Mouse (Mus musculus) embryonic stem cell, embryonic (primary cell): ENCODE data around the gene Msi2.

Experiments used
- CTCF ChIA-PET, 4 experiments: fragments of 300-600 bp in 2 of 4; fragments of 350-600 bp in 2 of 4; sonication (Branson Sonifier 250); formaldehyde crosslinking; loops; one replicate each; lab custom pipeline; 2022; ENCODE audit warnings: inconsistent platforms in 2 of 4; lab: Charles Lee
- POLR2A ChIA-PET, 4 experiments: fragments of 300-600 bp in 2 of 4; fragments of 350-600 bp in 2 of 4; sonication (Branson Sonifier 250); formaldehyde crosslinking; loops; one replicate each; lab custom pipeline; 2022; ENCODE audit warnings: antibody characterized with exemption in 4 of 4, inconsistent platforms in 1 of 4; lab: Charles Lee

The Msi2 gene

DNA sequence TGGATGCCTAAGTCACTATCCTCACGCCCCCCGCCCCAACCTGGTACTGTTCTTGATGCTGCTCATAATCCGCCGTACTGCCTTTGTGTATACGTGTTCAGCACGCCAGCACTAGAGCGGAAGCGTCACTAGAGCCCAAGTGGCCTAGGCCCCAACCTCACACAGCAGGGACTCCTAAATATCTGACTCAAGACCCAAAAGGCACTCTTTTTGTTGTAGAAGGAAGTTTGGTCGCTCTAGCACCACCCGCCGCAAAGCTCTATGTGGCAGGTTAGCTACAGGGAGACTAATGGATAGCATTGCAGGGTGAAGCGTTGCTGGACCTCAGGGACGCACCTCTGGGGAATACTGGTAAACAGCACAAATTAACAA, 168.8 kb downstream of the Msi2 start:
- CTCF ChIA-PET, result interaction anchor here (0.5 to 4.5 kb wide), 18 partner anchors 8 to 320 kb away, joined by 3 to 30 read pairs (median 4); no protein-coding TSS in a partner anchor

DNA sequence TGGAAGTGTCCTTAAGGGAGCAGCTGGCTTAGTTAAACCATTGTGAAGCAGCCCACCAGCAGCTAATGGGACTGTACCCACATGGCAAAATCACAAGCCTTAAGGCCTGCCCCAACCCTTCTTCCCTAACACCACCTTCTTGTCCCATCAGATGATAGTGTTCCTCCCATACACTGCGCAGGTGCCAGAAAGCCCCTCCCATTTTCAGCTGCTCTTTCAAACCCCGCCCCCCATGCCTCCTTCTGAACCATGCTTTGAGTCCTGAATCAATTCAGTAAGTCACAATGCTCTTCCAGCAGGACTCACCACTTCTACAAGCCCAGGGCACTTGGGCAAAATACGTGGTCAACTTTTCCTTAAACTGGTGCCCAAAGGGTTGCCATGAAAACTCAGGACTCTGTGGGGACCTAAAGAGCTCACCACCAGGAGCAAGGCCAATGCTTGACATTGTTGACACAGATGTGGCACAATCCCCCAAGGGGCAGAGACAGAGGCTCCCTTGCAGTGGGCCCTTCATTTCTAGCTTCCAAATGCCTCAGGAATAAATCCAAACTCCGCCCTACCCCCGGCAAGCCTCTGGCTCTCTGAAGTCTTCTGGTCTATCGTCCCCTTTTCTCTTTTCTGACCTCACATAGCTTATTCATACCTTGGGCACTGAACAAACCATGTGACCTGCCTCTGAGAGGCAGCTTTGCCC, 169.3 kb downstream of the Msi2 start:
- ChIA-PET POLR2A (interaction anchor here in 3 of 4 experiments (0.5 to 20.0 kb wide), 71 partner anchors 8 to 1080 kb away, joined by 3 to 328 read pairs (median 4); partner anchors contain the start of gene Msi2 (in 1 of the 3)), CTCF (interaction anchor here (0.5 to 4.5 kb wide), 20 partner anchors 8 to 502 kb away, joined by 3 to 30 read pairs (median 3); partner anchors contain the start of gene Srsf1 (in 1 of the 4))

More for the DNA sequence above, 168.8 kb downstream of the Msi2 start:
- POLR2A ChIA-PET, result interaction anchor here in 3 of 4 experiments (0.5 to 20.0 kb wide), 64 partner anchors 8 to 1080 kb away, joined by 3 to 328 read pairs (median 5); partner anchors contain the start of gene Msi2 (in 1 of the 3)

DNA sequence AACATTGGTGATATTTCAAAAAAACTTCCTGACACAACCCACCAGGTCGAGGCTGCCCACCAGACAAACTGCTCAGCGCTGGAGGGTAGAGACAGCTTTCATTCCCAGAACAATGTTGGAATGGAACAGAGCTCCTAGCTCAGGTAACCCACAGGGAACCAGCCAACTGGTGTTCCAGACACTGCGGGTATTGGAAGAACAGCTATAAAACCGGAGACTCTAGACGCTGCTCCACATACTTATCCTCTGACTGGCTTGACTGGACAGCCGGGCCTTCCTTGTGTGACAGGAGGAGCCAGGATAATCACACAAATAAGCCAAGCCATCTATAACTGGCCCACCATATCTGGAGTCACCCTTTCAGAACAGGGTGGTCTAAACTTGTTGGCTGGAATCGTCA, 169.9 kb downstream of the Msi2 start:
- CTCF ChIA-PET, result interaction anchor here (0.6 to 4.5 kb wide), 10 partner anchors 9 to 501 kb away, joined by 3 to 30 read pairs (median 3); partner anchors contain the start of gene Srsf1 (in 1 of the 4)
- POLR2A ChIA-PET, result interaction anchor here in 3 of 4 experiments (0.6 to 20.0 kb wide), 56 partner anchors 9 to 447 kb away, joined by 3 to 328 read pairs (median 5); partner anchors contain the start of gene Msi2 (in 1 of the 3)

DNA sequence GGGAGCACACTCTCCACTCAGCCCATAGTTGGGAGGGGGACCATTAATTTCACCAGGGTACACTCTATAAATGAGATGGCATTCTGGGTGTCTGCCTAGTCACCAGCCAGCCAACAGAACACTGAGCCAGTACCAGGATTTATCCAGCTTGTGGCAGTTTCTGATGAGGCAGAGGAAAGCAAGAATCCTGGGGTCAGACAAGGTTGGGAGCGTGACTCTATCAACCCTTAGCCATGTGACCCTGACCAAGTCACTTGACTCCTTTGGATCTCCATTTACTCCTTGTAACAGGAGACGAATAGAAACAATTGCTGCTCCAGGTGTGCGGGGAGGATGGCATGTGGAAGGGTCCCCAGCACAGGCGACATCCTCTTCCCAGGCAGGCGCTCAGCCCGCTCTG, 174.5 kb downstream of the Msi2 start:
- POLR2A ChIA-PET, result interaction anchor here in 3 of 4 experiments (0.6 to 20.0 kb wide), 54 partner anchors 8 to 430 kb away, joined by 3 to 328 read pairs (median 5); partner anchors contain the start of gene Msi2 (in 1 of the 3)
- CTCF ChIA-PET, result interaction anchor here in 2 of 4 experiments (0.5 to 1.3 kb wide), 3 partner anchors 10 to 31 kb away, joined by 3 to 7 read pairs (median 3); no protein-coding TSS in a partner anchor

DNA sequence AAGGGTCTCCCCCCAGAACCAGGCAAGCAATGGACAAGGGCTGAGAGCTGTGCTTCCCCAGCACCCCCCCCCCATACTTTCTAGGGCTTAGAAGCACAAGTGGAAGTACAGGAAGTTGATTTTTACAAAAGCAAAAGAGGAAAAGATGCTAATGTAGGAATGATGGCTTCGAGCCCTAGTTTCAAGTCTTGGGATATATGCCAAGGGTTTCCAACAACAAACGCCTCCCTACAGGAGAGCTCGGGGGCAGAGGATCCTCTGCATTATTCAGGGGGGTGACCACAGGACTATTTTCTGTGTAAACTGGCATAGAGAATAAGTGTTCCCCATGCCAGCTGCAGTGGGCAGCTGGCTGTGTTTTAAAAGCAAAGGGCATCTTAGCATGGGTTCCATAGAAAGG, 175.5 kb downstream of the Msi2 start:
- ChIA-PET CTCF (interaction anchor here in 3 of 4 experiments (0.5 to 0.7 kb wide), 3 partner anchors 185 to 288 kb away, joined by 3 to 8 read pairs (median 7); no protein-coding TSS in a partner anchor), POLR2A (interaction anchor here in 3 of 4 experiments (0.6 to 5.4 kb wide), 12 partner anchors 9 to 391 kb away, joined by 3 to 36 read pairs (median 5); no protein-coding TSS in a partner anchor)

DNA sequence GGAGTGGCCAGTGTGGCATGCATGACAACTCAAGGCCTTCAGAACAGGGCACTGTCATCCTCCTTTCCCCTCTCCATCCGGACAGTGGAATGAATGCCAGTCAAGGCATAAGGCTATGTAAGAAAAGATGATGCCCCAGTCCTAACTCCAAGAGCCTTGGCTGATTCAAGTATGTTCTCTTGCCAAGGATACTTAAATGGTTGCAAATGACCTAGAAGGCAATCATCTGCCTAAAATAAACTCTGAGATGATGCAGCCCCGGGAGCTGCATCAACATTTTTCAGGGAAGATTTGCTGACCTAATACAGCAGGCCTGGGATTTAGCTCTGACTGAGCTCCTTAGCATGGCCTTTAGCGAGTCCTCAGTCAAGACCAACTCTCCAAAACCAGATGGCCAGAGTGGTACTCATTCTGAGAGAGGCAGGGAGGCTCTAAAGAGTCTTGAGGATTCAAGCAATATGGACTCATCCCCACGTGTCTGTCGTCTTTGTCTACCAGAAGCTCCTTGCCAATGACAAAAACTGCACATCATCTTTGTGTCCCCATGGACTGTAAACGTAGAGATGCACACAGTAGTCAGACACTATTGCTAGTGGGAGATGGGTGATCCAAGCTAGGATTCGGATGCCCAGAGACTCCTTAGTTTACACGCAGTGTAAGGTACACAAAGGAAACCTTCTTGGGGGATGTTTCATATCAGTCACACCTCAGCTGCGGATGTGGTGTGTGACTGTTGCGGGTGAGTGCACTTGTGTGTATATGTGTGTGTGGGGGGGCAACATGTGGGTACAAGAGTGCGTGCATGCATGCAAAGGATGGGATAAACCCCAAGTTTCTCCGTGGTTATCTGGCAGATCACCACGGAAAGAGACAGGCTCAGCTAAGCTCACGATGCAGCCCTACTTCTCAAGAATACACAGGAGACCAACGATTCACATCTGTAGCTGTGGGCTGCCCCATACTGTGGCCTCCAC, 176.4 kb downstream of the Msi2 start:
- ChIA-PET POLR2A (interaction anchor here in 3 of 4 experiments (0.6 to 5.4 kb wide), 21 partner anchors 8 to 391 kb away, joined by 3 to 36 read pairs (median 4); no protein-coding TSS in a partner anchor), CTCF (interaction anchor here in 3 of 4 experiments (0.5 to 1.2 kb wide), 6 partner anchors 11 to 418 kb away, joined by 3 to 7 read pairs (median 3); no protein-coding TSS in a partner anchor)

DNA sequence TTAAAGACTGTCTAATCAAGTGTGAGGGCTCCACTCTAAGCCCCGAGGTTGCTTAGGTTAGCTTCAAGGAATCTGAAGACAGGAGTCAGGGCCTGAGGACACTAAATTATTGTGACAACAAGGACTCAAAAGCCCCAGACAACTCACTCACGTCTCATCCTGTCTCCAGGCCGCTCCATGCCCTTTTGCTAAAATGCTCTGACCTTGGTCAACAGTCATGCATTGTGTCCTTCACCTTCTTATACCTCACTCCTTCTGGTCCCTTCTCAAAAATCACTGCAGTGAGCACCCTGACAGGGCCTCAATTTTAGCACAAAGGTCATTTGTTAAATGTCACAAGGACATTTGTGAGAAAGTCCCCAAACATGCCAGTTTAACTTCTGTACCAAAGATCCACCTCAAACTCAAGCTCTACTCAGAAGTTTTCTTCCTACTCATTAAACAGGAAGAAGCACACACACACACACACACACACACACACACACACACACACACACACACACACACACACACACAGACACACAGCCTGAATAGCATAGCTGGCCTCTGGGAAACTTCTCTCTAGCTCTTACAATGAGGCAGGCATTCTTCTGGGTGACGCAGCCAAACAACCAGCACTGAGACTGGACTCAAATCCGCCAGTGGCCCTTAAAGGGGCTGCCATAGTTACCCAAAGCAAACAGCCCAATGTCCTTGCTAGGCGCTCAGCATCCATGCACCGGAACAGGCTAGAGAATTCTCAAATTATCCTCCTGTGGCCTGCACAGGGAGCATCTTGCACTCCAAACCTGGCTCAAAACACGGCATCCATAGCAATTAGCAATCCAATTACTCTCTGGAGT, 178.5 kb downstream of the Msi2 start:
- CTCF ChIA-PET, result interaction anchor here in 3 of 4 experiments (0.5 to 1.0 kb wide), 4 partner anchors 10 to 666 kb away, joined by 3 to 5 read pairs (median 3); no protein-coding TSS in a partner anchor
- POLR2A ChIA-PET, result interaction anchor here in 3 of 4 experiments (0.5 to 3.2 kb wide), 21 partner anchors 9 to 225 kb away, joined by 3 to 31 read pairs (median 3); no protein-coding TSS in a partner anchor

DNA sequence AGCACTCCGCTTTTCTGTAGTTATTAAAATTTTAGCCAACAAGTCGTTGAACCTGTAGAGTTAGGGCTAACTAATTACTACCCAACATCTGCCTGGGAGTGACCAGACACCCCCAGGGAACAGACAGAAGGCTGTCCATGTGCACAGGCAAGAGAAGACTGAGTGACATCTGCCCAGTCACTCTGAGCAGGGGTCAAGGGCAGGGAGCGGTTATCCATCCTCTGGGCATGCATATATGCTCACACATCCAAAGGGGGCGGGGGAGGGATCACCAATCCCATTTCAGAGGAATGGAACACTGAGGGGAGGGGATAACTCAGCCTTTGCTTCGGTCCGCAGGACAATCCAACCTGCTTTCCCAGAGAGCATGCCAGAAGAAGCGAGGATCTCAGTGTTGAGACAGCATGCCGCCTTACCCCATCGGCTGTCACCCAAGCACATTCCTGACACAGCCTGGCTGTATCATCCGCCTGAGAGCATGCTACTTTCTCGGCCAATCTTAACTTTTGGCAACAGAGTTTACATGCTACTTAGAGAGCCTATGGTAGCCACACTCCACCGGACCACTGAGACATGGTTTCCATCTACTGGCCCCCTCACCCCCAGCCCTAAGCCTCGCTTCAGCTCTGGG, 179.5 kb downstream of the Msi2 start:
- CTCF ChIA-PET, result interaction anchor here in 2 of 4 experiments (0.5 to 1.0 kb wide), 2 partner anchors 11 to 667 kb away, joined by 3 to 5 read pairs; no protein-coding TSS in a partner anchor

DNA sequence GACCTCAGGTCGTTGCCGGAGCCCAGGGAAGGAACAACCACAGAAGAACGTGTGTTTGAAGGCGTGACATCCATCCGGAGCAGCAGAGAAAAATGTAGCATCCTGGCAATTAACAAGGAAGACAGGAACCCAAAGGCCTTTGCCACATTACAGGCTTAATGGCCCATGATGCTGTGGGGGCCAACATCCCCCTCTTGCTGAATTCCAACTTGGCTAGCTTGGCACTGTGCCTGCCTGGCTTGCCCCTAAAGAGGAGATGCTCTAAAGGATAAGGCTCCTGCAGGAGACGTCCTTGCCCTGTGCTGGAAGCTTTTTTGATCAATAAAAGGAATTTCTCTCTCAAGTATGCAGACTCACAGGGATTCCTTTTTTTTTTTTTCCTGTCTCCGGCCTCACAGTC, 181.0 kb downstream of the Msi2 start:
- ChIA-PET POLR2A (interaction anchor here in 3 of 4 experiments (0.6 to 4.4 kb wide), 10 partner anchors 11 to 171 kb away, joined by 3 to 44 read pairs (median 9); no protein-coding TSS in a partner anchor), CTCF (interaction anchor here in 1 of 4 experiments (1.2 kb wide), 1 partner anchor 25 kb away, joined by 4 read pairs; no protein-coding TSS in a partner anchor)

More for the DNA sequence above, 179.5 kb downstream of the Msi2 start:
- POLR2A ChIA-PET, result interaction anchor here in 3 of 4 experiments (0.5 to 4.4 kb wide), 14 partner anchors 8 to 688 kb away, joined by 3 to 44 read pairs (median 4); no protein-coding TSS in a partner anchor

DNA sequence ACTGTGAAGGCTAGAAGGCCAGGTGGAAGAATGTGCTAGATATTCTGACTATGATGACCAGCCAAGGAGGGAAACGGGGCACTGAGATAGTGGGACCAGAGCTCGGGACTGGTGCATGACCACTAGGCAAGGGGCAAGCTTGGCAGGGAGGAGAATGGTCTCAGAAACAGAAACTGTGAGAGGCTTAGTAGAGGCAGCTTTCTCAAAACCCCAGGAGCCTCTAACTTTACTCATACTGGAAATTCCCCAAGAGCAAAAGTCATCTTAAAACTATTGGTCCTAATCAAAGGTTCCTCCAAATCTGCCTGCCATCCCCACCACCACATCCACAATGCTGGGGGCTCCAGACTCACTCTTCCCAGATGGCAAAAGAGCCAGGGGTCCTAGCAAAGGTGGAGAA, 181.5 kb downstream of the Msi2 start:
- ChIA-PET POLR2A (interaction anchor here in 3 of 4 experiments (0.6 to 4.4 kb wide), 10 partner anchors 9 to 171 kb away, joined by 3 to 44 read pairs (median 8); no protein-coding TSS in a partner anchor), CTCF (interaction anchor here in 1 of 4 experiments (1.2 kb wide), 1 partner anchor 24 kb away, joined by 4 read pairs; no protein-coding TSS in a partner anchor)

DNA sequence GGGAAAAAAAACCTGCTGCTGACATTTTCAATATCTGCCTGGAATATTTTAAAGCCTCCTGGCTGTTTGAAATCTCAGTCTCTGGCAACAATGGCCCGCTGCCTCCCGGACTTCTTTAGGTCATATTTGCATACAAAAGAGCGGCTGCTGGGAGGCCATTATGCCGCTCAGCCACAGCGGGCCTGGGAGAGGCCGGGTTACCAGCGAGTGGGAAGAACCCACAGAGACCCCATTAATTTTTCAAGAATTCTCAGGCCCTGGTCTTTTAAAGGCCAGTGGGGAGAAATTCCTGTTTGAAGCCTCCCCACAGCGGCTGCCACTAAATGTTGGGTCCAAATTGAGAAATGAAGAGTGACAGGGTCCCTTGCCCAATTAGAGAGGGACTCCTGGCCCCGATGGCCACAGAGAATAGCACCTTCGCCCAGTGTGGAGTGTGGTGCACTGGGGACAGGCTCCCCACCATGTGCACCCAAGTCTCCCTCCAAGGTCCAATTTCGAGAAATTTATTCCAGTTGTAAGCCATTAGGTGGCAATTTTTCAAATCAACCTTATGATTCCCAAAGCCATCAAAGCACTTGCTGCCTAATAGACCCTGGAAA, 183.9 kb downstream of the Msi2 start:
- ChIA-PET CTCF (interaction anchor here in 1 of 4 experiments (1.3 kb wide), 1 partner anchor 22 kb away, joined by 3 read pairs; no protein-coding TSS in a partner anchor), POLR2A (interaction anchor here in 3 of 4 experiments (0.8 to 4.4 kb wide), 22 partner anchors 8 to 259 kb away, joined by 3 to 44 read pairs (median 6); no protein-coding TSS in a partner anchor)

DNA sequence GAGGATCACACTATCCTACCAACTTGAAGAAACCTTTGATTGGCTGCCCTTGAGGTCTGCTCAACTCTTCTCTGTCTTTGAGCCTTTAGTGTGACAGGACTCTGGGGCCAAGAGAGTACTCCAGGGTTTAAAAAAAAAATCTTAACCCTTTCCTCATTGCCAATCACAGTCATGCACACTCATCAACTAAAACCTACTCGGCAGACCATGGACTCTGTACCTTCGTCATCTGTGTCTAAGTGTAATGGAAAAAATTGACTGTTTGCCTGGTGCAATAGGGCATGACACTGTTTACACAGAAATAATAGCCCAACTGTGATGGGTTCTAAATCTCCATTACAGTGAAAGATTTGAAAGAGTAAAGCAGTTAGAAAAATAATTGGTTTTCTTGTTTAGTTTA, 186.3 kb downstream of the Msi2 start:
- CTCF ChIA-PET, result interaction anchor here in 2 of 4 experiments (0.6 to 2.1 kb wide), 2 partner anchors 20 to 78 kb away, joined by 5 to 6 read pairs; no protein-coding TSS in a partner anchor
- POLR2A ChIA-PET, result interaction anchor here in 3 of 4 experiments (0.5 to 3.0 kb wide), 15 partner anchors 8 to 1062 kb away, joined by 3 to 11 read pairs (median 3); no protein-coding TSS in a partner anchor

DNA sequence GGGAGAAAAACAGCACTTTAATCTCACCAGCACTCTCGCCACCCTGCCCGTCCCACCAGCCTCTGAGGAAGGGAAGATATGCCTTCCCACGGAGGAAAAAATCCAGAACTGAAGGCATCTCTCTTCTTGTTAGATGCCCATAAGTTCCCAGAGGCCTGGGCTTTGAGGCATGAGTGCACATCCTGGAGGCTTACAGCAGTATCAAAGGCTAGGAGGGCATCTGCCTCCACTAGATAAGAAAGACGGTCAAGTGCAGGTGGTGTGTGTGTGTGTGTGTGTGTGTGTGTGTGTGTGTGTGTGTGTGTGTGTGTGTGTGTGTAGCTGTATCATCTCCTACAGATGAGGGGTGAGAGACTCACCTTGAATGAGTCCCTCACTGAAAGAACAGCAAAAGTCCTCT, 188.3 kb downstream of the Msi2 start:
- ChIA-PET POLR2A (interaction anchor here in 2 of 4 experiments (1.1 to 1.9 kb wide), 4 partner anchors 10 to 19 kb away, joined by 3 to 5 read pairs (median 4); no protein-coding TSS in a partner anchor), CTCF (interaction anchor here in 1 of 4 experiments (2.1 kb wide), 1 partner anchor 18 kb away, joined by 6 read pairs; no protein-coding TSS in a partner anchor)

DNA sequence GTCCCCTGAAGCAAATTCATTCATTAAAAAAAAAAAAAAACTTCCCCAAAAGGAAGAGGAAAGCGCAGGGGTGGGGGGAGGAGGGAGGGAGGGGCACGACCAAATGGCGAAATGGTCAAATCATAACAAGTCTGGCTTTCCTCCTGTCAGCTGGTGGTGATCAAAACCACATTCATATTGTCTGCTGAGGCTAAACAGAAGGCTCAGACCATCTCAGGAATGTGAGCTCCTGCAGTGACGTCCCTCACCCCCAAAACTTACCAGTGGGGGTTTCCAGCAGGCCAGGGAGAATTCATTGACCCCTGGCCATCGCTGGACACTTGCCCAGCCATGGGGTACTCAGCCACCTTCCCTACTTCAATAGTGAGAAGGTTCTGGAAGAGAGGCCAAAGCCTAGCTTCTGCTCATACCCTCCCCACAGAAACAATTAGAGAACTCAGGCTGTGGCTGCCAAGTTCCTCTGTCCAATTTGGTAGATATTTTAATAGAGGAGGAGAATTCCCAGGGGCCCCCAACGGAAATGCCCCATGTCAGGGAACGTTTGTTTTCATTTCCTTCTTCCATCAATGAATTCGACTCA, 189.7 kb downstream of the Msi2 start:
- CTCF ChIA-PET, result interaction anchor here in 2 of 4 experiments (0.6 to 0.7 kb wide), 3 partner anchors 53 to 907 kb away, joined by 3 to 11 read pairs (median 5); no protein-coding TSS in a partner anchor
- POLR2A ChIA-PET, result interaction anchor here in 3 of 4 experiments (0.5 to 4.6 kb wide), 11 partner anchors 8 to 135 kb away, joined by 3 to 44 read pairs (median 4); no protein-coding TSS in a partner anchor
